Mouse (Mus musculus) brain, embryonic 14.5 days (tissue): ENCODE measurements around the gene Fmod.

Experiments used
- CTCF ChIP-seq: fragments of 200-500 bp; IDR thresholded peaks from 2 replicates; pipeline ENCODE4 v1.5.1; 2012; ENCODE audit warnings: inconsistent platforms, mild to moderate bottlenecking, moderate library complexity, borderline replicate concordance; ENCODE audit not compliant: insufficient read depth, insufficient read length; ENCODE audit errors: extremely low read depth
- POLR2A ChIP-seq: fragments of 200-500 bp; IDR thresholded peaks from 2 replicates; pipeline ENCODE4 v1.6.1; 2012; ENCODE audit warnings: mild to moderate bottlenecking, inconsistent platforms, borderline replicate concordance; ENCODE audit not compliant: poor library complexity, insufficient read depth, insufficient read length, severe bottlenecking; ENCODE audit errors: extremely low read depth

DNA sequence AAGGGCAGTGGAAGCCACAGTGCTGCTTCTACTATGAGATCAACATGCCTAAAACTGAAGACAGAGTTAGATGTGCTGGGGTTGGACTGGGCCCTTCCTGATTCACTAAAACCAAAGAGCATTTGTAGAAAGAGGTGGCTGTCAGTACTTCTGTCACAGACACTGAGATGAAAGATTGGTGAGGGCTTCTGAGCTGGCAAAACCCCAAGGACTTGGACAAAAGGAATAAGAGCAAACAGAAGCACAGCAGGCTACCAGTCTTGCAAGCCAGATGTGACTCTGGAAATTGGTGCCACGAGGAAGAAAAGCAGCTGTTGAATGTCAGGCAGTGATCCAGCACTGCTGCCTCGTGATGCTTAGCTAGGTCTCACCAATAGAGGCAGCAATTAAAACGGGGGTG lies 48.2 kb upstream of the Fmod start:
- TF ChIP-seq CTCF (no peak), POLR2A (no peak)
